1 mouse cellular context compared by ENCODE assay signal in genomic region chr14:118289133-118289532, GRCm38 (mm10).
TF ChIP-seq lines count a peak whose summit lies in the region.

No protein-coding gene starts in this region.

TF ChIP-seq in MEL, 35 proteins besides CTCF, POLR2A, EP300 and RAD21:
- TF ChIP-seq MYC (IDR thresholded peaks at IDR 0.05; ENCODE audit: low read depth, low read length), result no peak
